Mouse (Mus musculus) testis, adult 2 months (tissue): Measurements from ENCODE around the gene Axl.

ENCODE experiments used
- CTCF ChIP-seq: fragments of 200-500 bp; IDR thresholded peaks from 2 replicates; pipeline ENCODE4 v1.5.1; 2012; ENCODE audit warnings: low read depth, mild to moderate bottlenecking, inconsistent platforms, low read length, moderate library complexity; ENCODE audit not compliant: control insufficient read depth, insufficient read depth, insufficient replicate concordance
- POLR2A ChIP-seq: fragments of 200-500 bp; IDR thresholded peaks from 2 replicates; pipeline ENCODE4 v1.6.1; 2012; ENCODE audit warnings: low read depth, mild to moderate bottlenecking, inconsistent platforms, low read length, moderate library complexity; ENCODE audit not compliant: control insufficient read depth

GRCm38 (mm10) chr7:25711165-25711564 lies 77.3 kb downstream of the Axl start:
- no peak for TF ChIP-seq POLR2A
- TF ChIP-seq CTCF: no peak
